Mouse (Mus musculus) cerebellum, adult (tissue): ENCODE results near the gene Lrrc27.

Experiments
- ATAC-seq: cut with Nextera tagmentation; 2 replicates; pipeline ENCODE4 v1.9.2; 2017; ENCODE audit warnings: mild to moderate bottlenecking, moderate library complexity, mixed read lengths; ENCODE audit not compliant: insufficient number of reproducible peaks, low FRiP score, low TSS enrichment

Lrrc27 gene

GRCm38 (mm10) chr7:139266886-139267870 lies 54.4 kb downstream of the Lrrc27 start:
- no peak for ATAC-seq

DNA sequence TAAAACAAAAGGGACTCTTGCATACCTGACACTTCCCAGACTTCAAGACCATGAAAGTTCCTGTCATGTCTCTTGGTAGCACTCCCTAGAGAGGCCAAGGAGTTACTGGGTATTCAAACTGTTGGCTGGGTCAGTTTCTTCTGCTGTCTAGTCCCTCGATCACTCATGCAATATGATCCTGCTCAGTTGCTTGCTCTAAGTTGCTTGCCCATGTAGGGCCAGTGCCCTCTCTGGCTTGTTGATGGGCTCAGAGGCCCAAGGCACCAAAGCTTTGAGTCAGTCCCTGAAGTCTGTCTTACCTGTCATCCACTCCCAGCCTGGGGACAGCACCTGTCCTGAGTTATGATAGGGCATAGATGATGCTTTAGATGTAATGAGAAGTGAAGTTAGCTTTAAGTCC lies 58.0 kb downstream of the Lrrc27 start:
- ATAC-seq, result no peak

DNA sequence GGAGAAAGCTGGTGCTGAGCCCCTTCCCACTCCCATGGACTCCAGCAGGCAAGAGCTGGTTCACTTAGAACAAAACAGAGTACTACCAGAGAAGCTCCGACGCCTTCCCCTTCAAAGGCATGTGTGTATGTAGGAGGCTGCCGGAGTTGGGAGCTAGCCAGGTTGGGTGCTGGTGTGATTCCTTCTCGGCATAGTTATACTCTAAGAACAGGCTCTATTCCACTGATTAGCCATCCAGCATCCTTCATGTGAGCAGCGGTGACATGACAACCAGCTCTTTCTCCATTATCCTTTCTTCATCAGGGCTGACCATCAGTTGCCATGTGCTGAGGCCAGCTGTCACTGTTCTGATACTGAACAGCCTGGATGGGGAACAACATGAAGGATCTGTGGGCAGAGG lies 59.1 kb downstream of the Lrrc27 start:
- ATAC-seq, result no peak

GRCm38 (mm10) chr7:139272639-139273396 lies 60.0 kb downstream of the Lrrc27 start:
- ATAC-seq, result no peak

GRCm38 (mm10) chr7:139273397-139273719 lies 60.6 kb downstream of the Lrrc27 start:
- peak; percentile 66; the same call in 1 of the 2 replicates for ATAC-seq

DNA sequence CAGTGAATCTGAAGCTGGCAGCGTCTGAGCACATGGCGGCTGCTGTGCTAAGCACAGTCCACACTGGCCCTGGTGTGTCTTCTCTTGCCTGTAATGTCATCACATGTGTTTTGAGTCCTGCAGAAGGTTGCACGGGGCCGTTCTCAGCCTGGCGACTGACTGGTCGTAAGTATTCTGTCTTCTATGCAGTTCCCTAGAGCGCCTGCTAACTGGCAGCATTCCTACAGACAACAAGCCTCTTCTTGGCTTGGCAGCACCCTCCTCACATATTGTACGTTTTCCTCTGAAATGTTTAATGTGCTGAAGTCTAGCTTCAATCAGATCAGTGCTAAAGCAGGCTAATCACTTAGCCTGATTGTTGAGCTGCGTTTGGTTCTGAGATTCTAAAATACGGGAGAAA lies 62.8 kb downstream of the Lrrc27 start:
- ATAC-seq, result no peak

DNA sequence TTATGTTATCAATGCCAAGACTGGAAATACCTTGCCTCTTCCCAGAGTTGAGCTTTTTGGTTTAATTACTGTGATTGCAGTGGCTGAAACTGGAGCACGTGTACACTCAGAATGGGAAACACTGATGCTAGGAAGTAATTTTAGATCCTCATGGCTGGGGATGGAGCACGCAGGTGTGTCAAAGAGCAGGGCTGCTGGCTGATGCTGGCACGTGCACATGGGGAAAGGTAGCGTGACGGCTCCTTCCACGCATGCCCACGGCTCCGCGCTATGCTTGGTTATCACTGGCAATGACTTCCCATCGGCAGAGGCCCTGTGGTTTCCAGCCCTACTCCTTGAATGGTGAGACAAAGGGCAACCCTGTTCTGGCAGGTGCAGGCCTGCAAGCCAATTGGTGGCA lies 63.4 kb downstream of the Lrrc27 start:
- no peak for ATAC-seq

- no peak for ATAC-seq
These were observed 64.7 kb downstream of the Lrrc27 start for GRCm38 (mm10) chr7:139277536-139277935.

DNA sequence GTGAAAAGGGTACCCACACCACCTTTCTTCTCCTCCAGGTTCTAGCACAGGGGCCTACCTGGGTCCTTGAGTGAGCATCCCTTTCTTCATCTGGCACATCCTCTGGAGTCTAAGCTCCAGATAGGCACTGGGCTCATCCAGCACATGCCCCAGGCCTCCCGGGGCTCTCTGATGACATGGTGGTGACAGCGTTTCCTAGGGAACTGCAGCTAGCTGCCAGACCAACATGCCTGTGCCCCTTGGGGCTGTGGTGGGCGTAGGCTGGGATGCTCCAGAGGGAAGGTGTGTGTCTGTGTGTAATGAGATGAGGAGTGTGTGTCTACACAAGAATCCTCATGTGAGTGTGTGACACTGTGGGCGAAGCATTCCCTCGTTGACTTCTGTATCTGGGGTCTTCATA lies 66.8 kb downstream of the Lrrc27 start:
- ATAC-seq, result no peak

- ATAC-seq, result no peak
These were observed 67.3 kb downstream of the Lrrc27 start for GRCm38 (mm10) chr7:139280044-139280443.

DNA sequence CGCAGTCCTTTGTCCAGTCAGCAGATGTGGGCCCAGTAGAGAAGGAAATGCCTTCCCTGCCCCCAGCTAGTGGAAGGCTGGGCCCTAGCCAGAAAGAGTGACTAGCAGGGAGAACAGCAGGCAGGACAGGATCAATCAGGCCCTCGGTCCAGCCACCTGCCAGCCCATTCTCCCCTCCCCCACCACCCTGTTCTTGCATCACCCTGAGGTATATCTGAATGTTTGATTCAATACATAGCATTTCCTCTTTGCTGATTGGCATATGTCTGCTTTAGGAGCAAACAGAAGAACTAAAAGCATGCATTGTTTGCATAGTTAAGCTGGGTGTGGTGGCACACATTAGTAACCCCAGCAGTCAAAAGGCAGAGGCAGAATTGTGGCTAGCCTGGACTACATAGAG lies 68.4 kb downstream of the Lrrc27 start:
- no peak for ATAC-seq

DNA sequence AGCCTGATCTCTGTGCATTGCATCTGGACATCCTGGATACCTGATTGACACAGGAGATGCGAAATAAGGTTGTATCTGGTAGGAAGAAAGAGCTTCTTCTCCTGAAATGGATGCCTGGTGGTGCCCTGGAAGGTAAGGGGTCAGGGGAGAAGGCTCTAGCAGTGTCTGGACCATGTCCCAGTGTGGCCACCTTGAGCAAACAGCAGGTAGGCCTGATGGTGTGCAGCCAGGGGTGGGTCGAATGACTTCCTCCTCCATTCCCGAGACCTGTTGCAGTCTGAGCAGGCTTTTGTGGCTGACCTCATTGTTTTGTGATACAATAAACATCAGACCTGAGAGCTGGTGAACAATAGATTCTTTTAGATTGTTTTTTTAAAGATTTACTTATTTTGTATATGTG lies 69.2 kb downstream of the Lrrc27 start:
- ATAC-seq, result no peak

DNA sequence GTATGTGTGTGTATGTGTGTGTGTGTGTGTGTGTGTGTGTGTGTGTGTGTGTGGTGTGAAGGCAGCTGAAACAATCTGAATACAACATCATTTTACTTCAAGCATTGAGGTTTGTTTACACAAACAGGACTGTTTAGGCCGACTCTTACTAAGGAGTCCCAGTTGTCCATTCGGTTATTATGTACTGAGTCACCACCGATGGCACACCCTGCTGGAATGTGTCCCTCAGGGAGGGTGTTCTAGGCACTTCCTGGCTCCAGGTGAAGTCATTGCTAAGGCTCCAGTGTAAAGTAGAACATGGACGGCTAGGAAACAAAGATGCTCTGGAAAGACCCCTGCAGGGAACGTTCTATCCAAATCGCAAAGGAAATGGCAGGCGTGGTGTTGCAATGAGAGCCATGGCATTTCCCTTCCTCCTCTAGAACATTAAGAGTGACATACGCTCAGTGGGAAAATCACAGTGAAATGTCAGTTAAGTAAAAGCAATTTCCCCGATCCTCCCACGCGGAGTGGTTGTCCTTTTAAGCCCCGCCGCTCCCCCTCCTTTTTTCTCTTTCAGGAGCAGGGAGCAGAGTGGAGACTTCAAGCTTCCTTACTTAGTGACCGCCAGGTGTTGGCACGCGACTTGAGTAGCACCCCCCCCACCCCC lies 72.6 kb downstream of the Lrrc27 start:
- ATAC-seq, result no peak

DNA sequence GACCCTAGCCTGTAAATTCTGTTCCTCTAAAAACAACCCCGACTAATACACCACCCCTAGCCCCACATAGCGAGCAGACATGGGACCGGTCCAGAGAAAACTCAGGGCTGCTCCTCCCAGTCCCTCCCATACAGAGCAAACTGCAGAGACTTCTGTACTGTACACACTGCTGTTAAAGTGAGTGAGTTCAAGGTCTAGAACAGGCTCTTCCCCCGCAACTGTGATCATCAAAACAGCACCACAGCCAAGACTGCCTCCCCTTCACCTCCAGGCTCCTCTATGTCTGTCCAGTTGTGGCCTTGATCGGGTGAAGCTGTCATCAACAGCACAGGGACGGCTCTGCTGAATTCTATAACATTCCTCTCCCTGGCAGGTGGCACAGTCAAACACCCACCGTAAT lies 75.8 kb downstream of the Lrrc27 start:
- no peak for ATAC-seq
